8 mouse cellular contexts compared by ENCODE assay signal in the genomic region with DNA sequence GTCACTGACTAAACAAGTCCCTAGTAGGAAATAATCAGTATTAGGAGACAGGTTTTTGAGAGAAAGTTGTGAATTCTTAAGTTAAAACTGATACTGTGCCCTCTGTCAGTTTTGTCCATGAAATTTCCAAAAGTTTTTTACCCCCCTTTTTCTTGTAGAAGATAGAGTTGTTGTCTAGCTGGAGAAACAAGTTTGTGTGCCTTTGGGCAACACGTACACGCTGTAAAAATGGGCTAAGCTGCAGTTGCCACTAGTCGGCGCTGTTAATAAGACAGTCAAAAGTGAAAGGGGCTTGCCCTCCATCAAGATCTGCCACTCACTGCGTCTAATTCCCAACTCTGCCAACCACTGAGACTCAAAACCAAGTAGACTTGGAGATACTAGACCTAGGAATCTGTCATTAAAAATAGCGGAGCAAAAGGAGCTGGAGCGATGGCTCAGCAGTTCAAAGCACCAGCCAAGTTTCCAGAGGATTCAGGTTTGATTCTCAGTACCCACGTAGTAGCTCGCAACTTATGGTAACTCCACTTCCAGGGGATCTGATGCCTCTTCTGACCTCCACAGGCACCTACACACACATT. TPM values are rescaled to one million over a fixed set of nuclear protein-coding genes. Genes with fewer than 3 reads are reported as not detected.
A peak's percentile ranks its signal among the peaks of the same experiment; 100 is the strongest.
DNase-seq lines count a peak whose midpoint lies in the region; ATAC-seq and TF ChIP-seq lines count a peak whose summit lies in the region.

No protein-coding gene starts in this region.

- CTCF ChIA-PET in Patski (lab: Charles Lee), result interaction anchor here (0.7 to 2.9 kb wide), 14 partner anchors 13 to 94 kb away, joined by 3 to 13 read pairs (median 4); a partner anchor contains a TSS

- H3K4me3 ChIP-seq in hindbrain, embryonic 14.5 days (replicated peaks; ENCODE audit: low read length), result peak overlapping the region; percentile 53; the same call in 1 of the 2 replicates

- no peak for ATAC-seq in Patski
- no peak for ATAC-seq in hindbrain, embryonic 14.5 days (ENCODE audit: low FRiP score)

- H3K36me3 ChIP-seq in hindbrain, embryonic 14.5 days (replicated peaks; ENCODE audit: control insufficient read depth, insufficient read depth), result peaks cover 5% of the 10 kb centered on the region

- POLR2A ChIA-PET in Patski (lab: Charles Lee), result interaction anchor here (0.9 to 1.1 kb wide), 2 partner anchors 60 to 72 kb away, joined by 3 to 4 read pairs; no protein-coding TSS in a partner anchor

- WGBS in hindbrain, embryonic 14.5 days, result 25% methylated on average over 9 of the region's 9 CpGs

- no peak overlapping the region for H3K27ac ChIP-seq in hindbrain, embryonic 14.5 days

- in situ Hi-C loops in Patski (cut with MboI; ENCODE audit: low pct_unique_long_range_greater_than_20kb), result no loop called here

- no peaks in the 10 kb centered on the region for H3K27me3 ChIP-seq in Patski
- no peaks in the 10 kb centered on the region for H3K27me3 ChIP-seq in hindbrain, embryonic 14.5 days (ENCODE audit: control insufficient read depth, insufficient read depth, low read length)

- peak overlapping the region; percentile 71 for H3K4me2 ChIP-seq in hindbrain, embryonic 14.5 days (replicated peaks)

- peaks cover 9% of the 10 kb centered on the region; the same call in 1 of the 2 replicates for H3K4me1 ChIP-seq in hindbrain, embryonic 14.5 days (replicated peaks; ENCODE audit: control insufficient read depth, insufficient read depth, low read length)

- peak; percentile 76 for TF ChIP-seq CTCF in Patski (IDR thresholded peaks at IDR 0.05)

- no peaks in the 10 kb centered on the region for H3K9me3 ChIP-seq in hindbrain, embryonic 14.5 days (ENCODE audit: control insufficient read depth, low read length)

- H3K9ac ChIP-seq in hindbrain, embryonic 14.5 days, result peak overlapping the region; percentile 89

- no peak for DNase-seq in Patski (ENCODE audit: low read depth, low spot score)
- DNase-seq in cerebellum, postnatal 10 days, result peak; percentile 87 to 89
- DNase-seq in frontal cortex, postnatal 25 days (ENCODE audit: low spot score in 2 of 2), result peak; percentile 48 to 68
- peak; percentile 83 for DNase-seq in hindbrain, embryonic 14.5 days (ENCODE audit: low spot score)
- peak; percentile 21 to 77 for DNase-seq in layer of hippocampus, postnatal 25 days (ENCODE audit: extremely low spot score in 1 of 2, low spot score in 1 of 2)
- DNase-seq in lung, postnatal 14 days, result peak; percentile 87
- peak; percentile 56 for DNase-seq in retina, adult 2 months (ENCODE audit: low read depth, low spot score)
- peak; percentile 91 for DNase-seq in thymus, postnatal 25 days

RNA-seq across cellular contexts. Expression of a gene that starts 1.2 kb away (rescaled TPM):
- 2.8 TPM for polyA plus RNA-seq in Patski (2021)
- 8.6 and 9.7 TPM in 2 replicates for polyA plus RNA-seq in hindbrain, embryonic 14.5 days (2014; fragmentation: Nextera tagmentation; extraction: Ambion mirVana)
- 1 to 10 TPM; 3.9 to 5.5 TPM for total RNA-seq in layer of hippocampus, postnatal 25 days (2021)

RNA-seq across cellular contexts. Expression of a gene that starts 22.8 kb away (rescaled TPM):
- not detected for polyA plus RNA-seq in Patski (2021)
- polyA plus RNA-seq in hindbrain, embryonic 14.5 days (2014; fragmentation: Nextera tagmentation; extraction: Ambion mirVana), result 0.27 TPM in 1 of 2 replicates, not detected in the other
- not detected for total RNA-seq in layer of hippocampus, postnatal 25 days (2021)

RNA-seq across cellular contexts. Expression of a gene that starts 47.1 kb away (rescaled TPM):
- not detected for polyA plus RNA-seq in Patski (2021)
- polyA plus RNA-seq in hindbrain, embryonic 14.5 days (2014; fragmentation: Nextera tagmentation; extraction: Ambion mirVana), result not detected in 2 replicates
- not detected for total RNA-seq in layer of hippocampus, postnatal 25 days (2021)
